Mouse (Mus musculus) ES-Bruce4 (cell line): Measurements from ENCODE around the gene Sh3d21.

ENCODE experiments used
- EP300 ChIP-seq: IDR thresholded peaks from 2 replicates; pipeline ENCODE4 v1.6.1; 2011; ENCODE audit warnings: low read depth, low read length; ENCODE audit not compliant: insufficient read depth
- POLR2A ChIP-seq: IDR thresholded peaks from one replicate; pipeline ENCODE4 v1.8.1; 2011; ENCODE audit warnings: low read length; ENCODE audit not compliant: insufficient read depth

DNA sequence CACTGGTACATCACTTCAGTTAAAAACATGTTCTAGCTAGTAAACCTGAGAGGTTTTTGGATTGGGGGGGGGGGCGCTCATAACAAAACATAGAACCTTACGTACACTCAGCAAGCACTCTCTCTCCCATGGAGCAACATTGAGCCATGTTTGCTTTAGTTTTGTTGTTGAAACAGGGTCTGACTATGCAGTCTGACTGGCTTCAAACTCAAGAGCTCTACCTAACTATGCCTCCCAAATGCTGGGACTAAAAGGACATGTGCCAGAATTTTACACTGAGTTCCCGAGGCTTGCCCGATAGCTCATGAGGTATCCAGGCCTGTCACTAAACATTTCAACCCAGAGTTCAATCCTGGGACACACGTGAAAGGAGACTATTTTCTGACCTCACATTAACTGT lies 19.7 kb upstream of the Sh3d21 start:
- TF ChIP-seq EP300 (no peak), POLR2A (no peak)
